ENCODE assay signal across 11 mouse cellular contexts in genomic region chr9:108451170-108451493, GRCm38 (mm10). TPM values are rescaled to one million over a fixed set of nuclear protein-coding genes. Genes with fewer than 3 reads are reported as not detected.
A peak's percentile ranks its signal among the peaks of the same experiment; 100 is the strongest.
DNase-seq lines count a peak whose midpoint lies in the region; ATAC-seq lines count a peak whose summit lies in the region.
"Had no signal": no experiment of that assay in that cellular context is flagged by ENCODE, and none has a peak within 500 bp of the region (broad histone marks: within the 10 kb centered on the region; RNA-seq: fewer than 3 reads in every experiment).

No protein-coding gene starts in this region.

- no peak for ATAC-seq in heart, embryonic 12.5 days (ENCODE audit: insufficient number of reproducible peaks, low FRiP score)
- ATAC-seq in hindbrain, embryonic 15.5 days (ENCODE audit: low FRiP score, low read depth) = no peak

- no peaks in the 10 kb centered on the region for H3K9me3 ChIP-seq in heart, embryonic 12.5 days (replicated peaks)
- 0 out of 2 replicates have a peak, but pooled peaks cover 3% of the 10 kb centered on the region for H3K9me3 ChIP-seq in embryonic facial prominence, embryonic 10.5 days
- H3K9me3 ChIP-seq in hindbrain, embryonic 15.5 days = no peaks in the 10 kb centered on the region
- H3K9me3 ChIP-seq in midbrain, embryonic 10.5 days (replicated peaks) = no peaks in the 10 kb centered on the region

- WGBS in heart, embryonic 12.5 days = 54% methylated on average over 6 of the region's 6 CpGs
- 91% methylated on average over 6 of the region's 6 CpGs for WGBS in embryonic facial prominence, embryonic 10.5 days
- WGBS in hindbrain, embryonic 15.5 days = 75% methylated on average over 6 of the region's 6 CpGs
- 87% methylated on average over 6 of the region's 6 CpGs for WGBS in midbrain, embryonic 10.5 days

- H3K4me1 ChIP-seq in heart, embryonic 12.5 days (replicated peaks) = peaks cover 50% of the 10 kb centered on the region
- H3K4me1 ChIP-seq in embryonic facial prominence, embryonic 10.5 days = peaks cover 54% of the 10 kb centered on the region
- peaks cover 46% of the 10 kb centered on the region for H3K4me1 ChIP-seq in hindbrain, embryonic 15.5 days (replicated peaks)
- H3K4me1 ChIP-seq in midbrain, embryonic 10.5 days = peaks cover 54% of the 10 kb centered on the region

- H3K9ac ChIP-seq in heart, embryonic 12.5 days = peak overlapping the region; percentile 84
- H3K9ac ChIP-seq in hindbrain, embryonic 15.5 days = peak overlapping the region; percentile 24; the same call in 1 of the 2 replicates

- H3K4me3 ChIP-seq in heart, embryonic 12.5 days = peak overlapping the region; percentile 67
- H3K4me3 ChIP-seq in embryonic facial prominence, embryonic 10.5 days = peak overlapping the region; percentile 74; the same call in 1 of the 2 replicates
- peak overlapping the region; percentile 72 for H3K4me3 ChIP-seq in hindbrain, embryonic 15.5 days
- H3K4me3 ChIP-seq in midbrain, embryonic 10.5 days = peak overlapping the region; percentile 69

- no peak for DNase-seq in heart, adult 8-10 months (ENCODE audit: low spot score)
- no peak for DNase-seq in embryonic facial prominence, embryonic 10.5 days (ENCODE audit: low spot score)
- DNase-seq in midbrain, embryonic 10.5 days (ENCODE audit: low spot score) = peak; percentile 17
- no peak for DNase-seq in adrenal gland, postnatal 36 days
- DNase-seq in embryo, embryonic 10.5 days (ENCODE audit: low spot score) = no peak
- no peak for DNase-seq in thymus, postnatal 0 days (ENCODE audit: low spot score)

- H3K36me3 ChIP-seq in heart, embryonic 12.5 days = peaks cover 19% of the 10 kb centered on the region
- H3K36me3 ChIP-seq in embryonic facial prominence, embryonic 10.5 days (replicated peaks) = peaks cover 15% of the 10 kb centered on the region; the same call in 1 of the 2 replicates
- peaks cover 11% of the 10 kb centered on the region for H3K36me3 ChIP-seq in hindbrain, embryonic 15.5 days
- peaks cover 17% of the 10 kb centered on the region for H3K36me3 ChIP-seq in midbrain, embryonic 10.5 days

- peak overlapping the region; percentile 97 for H3K27ac ChIP-seq in heart, embryonic 12.5 days (ENCODE audit: poor library complexity, severe bottlenecking)
- peak overlapping the region; percentile 84 for H3K27ac ChIP-seq in embryonic facial prominence, embryonic 10.5 days (replicated peaks)
- peak overlapping the region; percentile 84 for H3K27ac ChIP-seq in hindbrain, embryonic 15.5 days (replicated peaks)
- peak overlapping the region; percentile 92 for H3K27ac ChIP-seq in midbrain, embryonic 10.5 days (replicated peaks)

- H3K27me3 ChIP-seq in heart, embryonic 12.5 days (replicated peaks) = no peaks in the 10 kb centered on the region
- peaks cover 11% of the 10 kb centered on the region for H3K27me3 ChIP-seq in embryonic facial prominence, embryonic 10.5 days (replicated peaks; ENCODE audit: low read depth, poor library complexity, severe bottlenecking)
- H3K27me3 ChIP-seq in hindbrain, embryonic 15.5 days = no peaks in the 10 kb centered on the region
- H3K27me3 ChIP-seq in midbrain, embryonic 10.5 days (ENCODE audit: low read depth, poor library complexity, severe bottlenecking) = peaks cover 10% of the 10 kb centered on the region

- peak overlapping the region; percentile 84 for H3K4me2 ChIP-seq in heart, embryonic 12.5 days
- peak overlapping the region; percentile 82 for H3K4me2 ChIP-seq in hindbrain, embryonic 15.5 days

RNA-seq across cellular contexts. Expression of gene Ccdc71, which starts 9.2 kb away (rescaled TPM):
- polyA plus RNA-seq in heart, embryonic 12.5 days (2016; fragmentation: Nextera tagmentation; extraction: Ambion mirVana) = 39.1 and 39.2 TPM in 2 replicates
- total RNA-seq in heart, adult 8-10 months (2022) = 10 to 100 TPM; 21.3 to 28.3 (median 26.7) TPM
- polyA plus RNA-seq in embryonic facial prominence, embryonic 10.5 days (2016; fragmentation: Nextera tagmentation; extraction: Ambion mirVana) = 56.6 and 57.5 TPM in 2 replicates
- 57.5 and 63.4 TPM in 2 replicates for polyA plus RNA-seq in hindbrain, embryonic 15.5 days (2015; fragmentation: Nextera tagmentation; extraction: Ambion mirVana)
- 58.2 and 59.4 TPM in 2 replicates for polyA plus RNA-seq in midbrain, embryonic 10.5 days (2016; fragmentation: Nextera tagmentation; extraction: Ambion mirVana)
- 10 to 100 TPM; 37.1 to 48.1 TPM for total RNA-seq in adrenal gland, postnatal 36 days (2021)
- polyA plus RNA-seq in thymus, postnatal 0 days (2015; fragmentation: Nextera tagmentation; extraction: Ambion mirVana) = 51.0 and 54.2 TPM in 2 replicates

RNA-seq across cellular contexts. Expression of gene Klhdc8b, which starts 10.2 kb away (rescaled TPM):
- polyA plus RNA-seq in heart, embryonic 12.5 days (2016; fragmentation: Nextera tagmentation; extraction: Ambion mirVana) = 96.5 and 99.1 TPM in 2 replicates
- 1 to 10 TPM; 3.9 to 6.7 (median 5.8) TPM for total RNA-seq in heart, adult 8-10 months (2022)
- 21.6 and 24.2 TPM in 2 replicates for polyA plus RNA-seq in embryonic facial prominence, embryonic 10.5 days (2016; fragmentation: Nextera tagmentation; extraction: Ambion mirVana)
- polyA plus RNA-seq in hindbrain, embryonic 15.5 days (2015; fragmentation: Nextera tagmentation; extraction: Ambion mirVana) = 67.5 and 70.8 TPM in 2 replicates
- polyA plus RNA-seq in midbrain, embryonic 10.5 days (2016; fragmentation: Nextera tagmentation; extraction: Ambion mirVana) = 43.1 and 52.1 TPM in 2 replicates
- total RNA-seq in adrenal gland, postnatal 36 days (2021) = 10 to 100 TPM; 20.1 to 21.5 TPM
- 9.5 and 11.2 TPM in 2 replicates for polyA plus RNA-seq in thymus, postnatal 0 days (2015; fragmentation: Nextera tagmentation; extraction: Ambion mirVana)

RNA-seq across cellular contexts. Expression of gene BC048562, which starts 14.8 kb away (rescaled TPM):
- polyA plus RNA-seq in heart, embryonic 12.5 days (2016; fragmentation: Nextera tagmentation; extraction: Ambion mirVana) = not detected in 2 replicates
- not detected for total RNA-seq in heart, adult 8-10 months (2022)
- polyA plus RNA-seq in embryonic facial prominence, embryonic 10.5 days (2016; fragmentation: Nextera tagmentation; extraction: Ambion mirVana) = not detected in 2 replicates
- polyA plus RNA-seq in hindbrain, embryonic 15.5 days (2015; fragmentation: Nextera tagmentation; extraction: Ambion mirVana) = not detected in 2 replicates
- polyA plus RNA-seq in midbrain, embryonic 10.5 days (2016; fragmentation: Nextera tagmentation; extraction: Ambion mirVana) = not detected in 2 replicates
- not detected for total RNA-seq in adrenal gland, postnatal 36 days (2021)
- not detected in 2 replicates for polyA plus RNA-seq in thymus, postnatal 0 days (2015; fragmentation: Nextera tagmentation; extraction: Ambion mirVana)
- total RNA-seq: adrenal gland, postnatal 4 days; left cerebral cortex, postnatal 36 days had no signal
- polyA plus RNA-seq: C2C12 had no signal

RNA-seq across cellular contexts. Expression of gene Ccdc36, which starts 22.8 kb away (rescaled TPM):
- polyA plus RNA-seq in heart, embryonic 12.5 days (2016; fragmentation: Nextera tagmentation; extraction: Ambion mirVana) = 1.0 and 1.5 TPM in 2 replicates
- not detected for total RNA-seq in heart, adult 8-10 months (2022)
- 0.93 and 1.1 TPM in 2 replicates for polyA plus RNA-seq in embryonic facial prominence, embryonic 10.5 days (2016; fragmentation: Nextera tagmentation; extraction: Ambion mirVana)
- 1.6 and 2.5 TPM in 2 replicates for polyA plus RNA-seq in hindbrain, embryonic 15.5 days (2015; fragmentation: Nextera tagmentation; extraction: Ambion mirVana)
- 0.81 and 1.1 TPM in 2 replicates for polyA plus RNA-seq in midbrain, embryonic 10.5 days (2016; fragmentation: Nextera tagmentation; extraction: Ambion mirVana)
- not detected for total RNA-seq in adrenal gland, postnatal 36 days (2021)
- polyA plus RNA-seq in thymus, postnatal 0 days (2015; fragmentation: Nextera tagmentation; extraction: Ambion mirVana) = 0.15 and 0.20 TPM in 2 replicates
- polyA plus RNA-seq: C2C12 had no signal

RNA-seq across cellular contexts. Expression of gene Lamb2, which starts 28.4 kb away (rescaled TPM):
- 67.2 and 68.6 TPM in 2 replicates for polyA plus RNA-seq in heart, embryonic 12.5 days (2016; fragmentation: Nextera tagmentation; extraction: Ambion mirVana)
- total RNA-seq in heart, adult 8-10 months (2022) = 100 to 1,000 TPM; 342 to 366 (median 351) TPM
- 33.2 and 33.5 TPM in 2 replicates for polyA plus RNA-seq in embryonic facial prominence, embryonic 10.5 days (2016; fragmentation: Nextera tagmentation; extraction: Ambion mirVana)
- 24.1 and 25.1 TPM in 2 replicates for polyA plus RNA-seq in hindbrain, embryonic 15.5 days (2015; fragmentation: Nextera tagmentation; extraction: Ambion mirVana)
- 42.7 and 46.2 TPM in 2 replicates for polyA plus RNA-seq in midbrain, embryonic 10.5 days (2016; fragmentation: Nextera tagmentation; extraction: Ambion mirVana)
- 100 to 1,000 TPM; 117 to 133 TPM for total RNA-seq in adrenal gland, postnatal 36 days (2021)
- polyA plus RNA-seq in thymus, postnatal 0 days (2015; fragmentation: Nextera tagmentation; extraction: Ambion mirVana) = 3.9 and 4.4 TPM in 2 replicates
